Mouse (Mus musculus): ENCODE data around the gene March10. TPM values are rescaled to one million over a fixed set of nuclear protein-coding genes. Genes with fewer than 3 reads are reported as not detected.
A peak's percentile ranks its signal among the peaks of the same experiment; 100 is the strongest.

Gene March10
- polyA plus RNA-seq, 1 experiment from 2014 or later, result 0.57 TPM

DNA sequence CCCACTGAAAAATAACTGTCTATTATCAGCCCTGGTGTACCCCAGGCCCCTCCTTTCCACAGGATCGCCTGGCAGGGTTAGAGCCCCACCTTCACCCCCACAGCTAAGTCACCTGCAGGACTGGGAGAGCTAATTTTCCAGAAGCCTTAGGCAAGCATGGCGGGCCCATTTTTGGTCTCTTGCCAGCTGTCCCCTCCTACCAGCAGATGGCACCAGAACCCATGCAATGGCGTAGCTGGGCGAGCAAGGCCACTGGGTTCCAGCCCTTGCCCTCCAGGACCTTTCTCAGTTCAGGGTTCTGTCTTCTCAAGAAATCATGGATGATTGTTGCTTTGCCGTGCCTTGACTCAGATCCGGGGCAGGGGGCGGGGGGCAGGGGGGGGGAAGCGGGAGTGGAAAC lies 124.1 kb downstream of the March10 start:
- no peak overlapping the region for H3K9ac ChIP-seq
- no peak overlapping the region; the same call in 1 of the 2 replicates for H3K27ac ChIP-seq (ENCODE audit: poor library complexity, severe bottlenecking)
- no peaks in the 10 kb centered on the region for H3K27me3 ChIP-seq (replicated peaks)
- 62% methylated on average over 8 of the region's 8 CpGs for WGBS
- H3K4me3 ChIP-seq, result no peak overlapping the region
- no peak overlapping the region for H3K4me2 ChIP-seq
- no peak for ATAC-seq (ENCODE audit: insufficient number of reproducible peaks, low FRiP score)
- no peaks in the 10 kb centered on the region for H3K9me3 ChIP-seq (replicated peaks)
- peaks cover 36% of the 10 kb centered on the region for H3K4me1 ChIP-seq (replicated peaks)
- peaks cover 21% of the 10 kb centered on the region for H3K36me3 ChIP-seq

DNA sequence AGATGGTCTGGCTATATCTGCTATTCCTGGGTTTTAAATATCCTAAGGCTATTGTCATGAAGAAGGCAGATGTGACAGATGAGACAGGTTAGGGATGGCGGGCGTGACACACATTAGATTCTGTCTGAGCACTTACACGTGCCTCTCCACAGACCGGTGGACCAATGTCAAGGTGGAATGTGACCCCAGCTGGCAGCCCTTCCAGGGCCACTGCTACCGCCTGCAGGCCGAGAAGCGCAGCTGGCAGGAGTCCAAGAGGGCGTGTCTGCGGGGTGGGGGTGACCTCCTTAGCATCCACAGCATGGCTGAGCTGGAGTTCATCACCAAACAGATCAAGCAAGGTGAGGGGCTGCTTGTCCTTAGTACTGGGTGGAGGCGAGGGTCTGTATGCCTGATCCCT lies 124.8 kb downstream of the March10 start:
- Histone ChIP-seq H3K4me1 (replicated peaks) (peaks cover 36% of the 10 kb centered on the region), H3K4me2 (no peak overlapping the region), H3K9ac (no peak overlapping the region), H3K4me3 (no peak overlapping the region), H3K36me3 (peaks cover 18% of the 10 kb centered on the region), H3K27me3 (replicated peaks) (no peaks in the 10 kb centered on the region), H3K27ac (ENCODE audit: poor library complexity, severe bottlenecking) (no peak overlapping the region; the same call in 1 of the 2 replicates), H3K9me3 (replicated peaks) (no peaks in the 10 kb centered on the region)
- ATAC-seq (ENCODE audit: insufficient number of reproducible peaks, low FRiP score), result no peak; the same call in 1 of the 2 replicates
- 22% methylated on average over 10 of the region's 10 CpGs for WGBS

DNA sequence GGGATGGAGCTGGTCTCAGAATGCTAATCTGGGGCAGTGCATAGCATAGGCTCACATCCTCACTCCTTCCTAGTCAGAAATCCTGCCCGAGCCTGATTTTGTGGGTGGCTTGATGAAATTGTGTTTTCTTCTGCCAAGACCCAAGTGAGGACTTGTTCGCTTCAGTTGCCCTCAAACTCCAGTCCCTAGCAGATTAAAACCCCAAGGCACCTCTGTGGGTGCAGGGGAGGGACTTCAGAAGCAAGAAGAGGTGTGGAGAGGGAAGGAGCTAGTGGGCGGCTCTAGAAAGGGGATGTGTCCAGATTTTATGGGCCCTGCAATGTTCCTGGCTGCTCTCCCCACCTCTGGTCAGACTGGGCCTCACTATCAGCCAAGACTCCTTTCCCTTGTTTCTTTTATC lies 125.4 kb downstream of the March10 start:
- Histone ChIP-seq H3K4me3 (no peak overlapping the region), H3K36me3 (peaks cover 14% of the 10 kb centered on the region), H3K4me2 (no peak overlapping the region), H3K27ac (ENCODE audit: poor library complexity, severe bottlenecking) (no peak overlapping the region; the same call in 1 of the 2 replicates), H3K4me1 (replicated peaks) (peaks cover 36% of the 10 kb centered on the region), H3K9me3 (replicated peaks) (no peaks in the 10 kb centered on the region), H3K27me3 (replicated peaks) (no peaks in the 10 kb centered on the region), H3K9ac (no peak overlapping the region)
- WGBS, result 82% methylated on average over 3 of the region's 3 CpGs
- ATAC-seq (ENCODE audit: insufficient number of reproducible peaks, low FRiP score), result no peak

GRCm38 (mm10) chr11:105329962-105330361 lies 126.6 kb downstream of the March10 start:
- no peak for ATAC-seq (ENCODE audit: insufficient number of reproducible peaks, low FRiP score)
- Histone ChIP-seq H3K27me3 (replicated peaks) (no peaks in the 10 kb centered on the region), H3K4me3 (no peak overlapping the region), H3K27ac (ENCODE audit: poor library complexity, severe bottlenecking) (no peak overlapping the region), H3K36me3 (peaks cover 14% of the 10 kb centered on the region), H3K4me1 (replicated peaks) (peaks cover 34% of the 10 kb centered on the region), H3K4me2 (no peak overlapping the region), H3K9me3 (replicated peaks) (no peaks in the 10 kb centered on the region), H3K9ac (no peak overlapping the region)
- WGBS, result 73% methylated on average over 9 of the region's 9 CpGs

DNA sequence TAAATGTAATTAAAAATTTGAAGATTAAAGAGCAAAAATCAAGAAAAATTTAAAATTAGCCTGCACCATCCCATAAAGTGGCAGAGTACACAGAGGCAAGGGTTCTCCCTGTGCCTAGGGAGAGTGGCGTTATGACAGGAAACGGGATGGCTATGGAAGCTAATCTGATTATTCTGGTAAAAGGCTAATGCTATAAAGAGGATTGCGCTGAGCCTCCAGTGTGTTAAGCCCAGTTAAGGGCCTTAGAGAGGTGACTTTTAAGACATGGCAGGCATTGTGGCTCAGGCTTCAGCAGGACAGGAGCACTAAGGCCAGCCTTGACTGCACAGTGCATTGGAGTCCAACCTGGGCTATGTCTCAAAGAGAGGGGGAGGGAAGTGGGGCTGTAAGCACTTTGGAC lies 129.4 kb downstream of the March10 start:
- WGBS, result 84% methylated on average over 3 of the region's 3 CpGs
- Histone ChIP-seq H3K4me1 (replicated peaks) (peaks cover 20% of the 10 kb centered on the region), H3K9ac (no peak overlapping the region), H3K4me3 (no peak overlapping the region), H3K27me3 (replicated peaks) (no peaks in the 10 kb centered on the region), H3K27ac (ENCODE audit: poor library complexity, severe bottlenecking) (no peak overlapping the region), H3K9me3 (replicated peaks) (no peaks in the 10 kb centered on the region), H3K4me2 (no peak overlapping the region), H3K36me3 (peaks cover 14% of the 10 kb centered on the region)
- no peak for ATAC-seq (ENCODE audit: insufficient number of reproducible peaks, low FRiP score)

- Histone ChIP-seq H3K27ac (ENCODE audit: poor library complexity, severe bottlenecking) (no peak overlapping the region), H3K4me2 (no peak overlapping the region), H3K4me1 (replicated peaks) (peaks cover 8% of the 10 kb centered on the region; the same call in 1 of the 2 replicates), H3K36me3 (peaks cover 19% of the 10 kb centered on the region), H3K9ac (no peak overlapping the region), H3K4me3 (no peak overlapping the region), H3K27me3 (replicated peaks) (no peaks in the 10 kb centered on the region), H3K9me3 (replicated peaks) (peaks cover 5% of the 10 kb centered on the region; the same call in 1 of the 2 replicates)
- 59% methylated on average over 5 of the region's 5 CpGs for WGBS
- no peak for ATAC-seq (ENCODE audit: insufficient number of reproducible peaks, low FRiP score)
These were observed 133.0 kb downstream of the March10 start for GRCm38 (mm10) chr11:105323530-105323929.

DNA sequence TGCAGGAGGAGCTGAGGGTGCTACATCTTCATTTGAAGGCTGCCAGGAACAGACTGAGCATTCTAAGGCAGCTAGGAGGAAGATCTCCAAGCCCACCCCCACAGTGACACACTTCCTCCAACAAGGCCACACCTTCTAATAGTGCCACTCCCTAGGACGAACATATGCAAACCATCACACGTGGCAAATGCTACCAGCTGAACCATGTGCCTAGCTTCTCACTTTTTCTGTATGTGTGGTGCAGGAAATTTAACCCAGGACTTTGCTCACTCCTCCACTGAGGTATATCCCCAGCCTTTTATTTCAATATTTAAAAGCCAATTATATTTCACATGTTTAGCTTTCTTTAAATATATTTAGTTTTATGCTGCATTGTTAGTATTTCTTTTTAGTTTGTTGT lies 135.4 kb downstream of the March10 start:
- Histone ChIP-seq H3K9ac (no peak overlapping the region), H3K36me3 (peaks cover 13% of the 10 kb centered on the region), H3K9me3 (replicated peaks) (peaks cover 5% of the 10 kb centered on the region; the same call in 1 of the 2 replicates), H3K27ac (ENCODE audit: poor library complexity, severe bottlenecking) (no peak overlapping the region), H3K4me1 (replicated peaks) (peaks cover 8% of the 10 kb centered on the region), H3K4me3 (no peak overlapping the region), H3K27me3 (replicated peaks) (no peaks in the 10 kb centered on the region), H3K4me2 (no peak overlapping the region)
- WGBS, result 70% methylated on average over 2 of the region's 2 CpGs
- ATAC-seq (ENCODE audit: insufficient number of reproducible peaks, low FRiP score), result no peak

GRCm38 (mm10) chr11:105317769-105318168 lies 138.8 kb downstream of the March10 start:
- H3K9me3 ChIP-seq (replicated peaks), result peaks cover 5% of the 10 kb centered on the region; the same call in 1 of the 2 replicates
- H3K4me3 ChIP-seq, result no peak overlapping the region
- H3K4me1 ChIP-seq (replicated peaks), result peaks cover 33% of the 10 kb centered on the region
- no peak for ATAC-seq (ENCODE audit: insufficient number of reproducible peaks, low FRiP score)
- H3K27me3 ChIP-seq (replicated peaks), result no peaks in the 10 kb centered on the region
- H3K4me2 ChIP-seq, result no peak overlapping the region
- WGBS, result 91% methylated on average over 6 of the region's 6 CpGs
- H3K36me3 ChIP-seq, result peaks cover 7% of the 10 kb centered on the region
- H3K9ac ChIP-seq, result no peak overlapping the region
- H3K27ac ChIP-seq (ENCODE audit: poor library complexity, severe bottlenecking), result no peak overlapping the region

GRCm38 (mm10) chr11:105316121-105316520 lies 140.4 kb downstream of the March10 start:
- no peak overlapping the region for H3K27ac ChIP-seq (ENCODE audit: poor library complexity, severe bottlenecking)
- H3K4me1 ChIP-seq (replicated peaks), result peaks cover 50% of the 10 kb centered on the region
- no peak overlapping the region for H3K4me2 ChIP-seq
- no peak overlapping the region; the same call in 1 of the 2 replicates for H3K9ac ChIP-seq
- peaks cover 7% of the 10 kb centered on the region for H3K36me3 ChIP-seq
- H3K4me3 ChIP-seq, result no peak overlapping the region
- 87% methylated on average over 4 of the region's 4 CpGs for WGBS
- no peak for ATAC-seq (ENCODE audit: insufficient number of reproducible peaks, low FRiP score)
- no peaks in the 10 kb centered on the region for H3K27me3 ChIP-seq (replicated peaks)
- H3K9me3 ChIP-seq (replicated peaks), result peaks cover 5% of the 10 kb centered on the region; the same call in 1 of the 2 replicates

- peaks cover 51% of the 10 kb centered on the region for H3K4me1 ChIP-seq (replicated peaks)
- ATAC-seq (ENCODE audit: insufficient number of reproducible peaks, low FRiP score), result no peak
These were observed 141.2 kb downstream of the March10 start for GRCm38 (mm10) chr11:105315296-105315695.

GRCm38 (mm10) chr11:105313633-105314014 lies 142.9 kb downstream of the March10 start:
- no peaks in the 10 kb centered on the region for H3K27me3 ChIP-seq (replicated peaks)
- H3K36me3 ChIP-seq, result no peaks in the 10 kb centered on the region
- peak overlapping the region; percentile 79 for H3K27ac ChIP-seq (ENCODE audit: poor library complexity, severe bottlenecking)
- H3K9me3 ChIP-seq (replicated peaks), result no peaks in the 10 kb centered on the region
- H3K4me3 ChIP-seq, result no peak overlapping the region
- 32% methylated on average over 8 of the region's 8 CpGs for WGBS
- no peak for ATAC-seq (ENCODE audit: insufficient number of reproducible peaks, low FRiP score)
- H3K4me2 ChIP-seq, result peak overlapping the region; percentile 26; the same call in 1 of the 2 replicates
- H3K4me1 ChIP-seq (replicated peaks), result peaks cover 61% of the 10 kb centered on the region
- no peak overlapping the region for H3K9ac ChIP-seq

More at GRCm38 (mm10) chr11:105315296-105315695, 141.2 kb downstream of the March10 start:
- Histone ChIP-seq H3K4me2 (no peak overlapping the region), H3K27ac (ENCODE audit: poor library complexity, severe bottlenecking) (no peak overlapping the region), H3K27me3 (replicated peaks) (no peaks in the 10 kb centered on the region), H3K9ac (no peak overlapping the region; the same call in 1 of the 2 replicates), H3K36me3 (peaks cover 7% of the 10 kb centered on the region), H3K9me3 (replicated peaks) (peaks cover 5% of the 10 kb centered on the region; the same call in 1 of the 2 replicates), H3K4me3 (no peak overlapping the region)
- 81% methylated on average over 8 of the region's 8 CpGs for WGBS

Measured in heart, embryonic 12.5 days (tissue).